Mouse (Mus musculus): Measurements from ENCODE around the gene Psg23.
"Not testable (repeated sequence)": the region's sequence is repeated elsewhere in the genome, so short reads cannot be mapped to it uniquely, and the experiment has no call there.

Psg23 gene

GRCm38 (mm10) chr7:18616401-18616800, at the start of gene Psg23:
TSS of gene Psg23 (minus strand) at chr7:18616501.
- DNase-seq (ENCODE audit: extremely low read depth, low read depth, low spot score), result not testable (repeated sequence)

GRCm38 (mm10) chr7:18656625-18657024, 40.3 kb upstream of the Psg23 start, which contains the start of gene Psg21:
TSS of gene Psg21 (minus strand) at chr7:18656725.
- DNase-seq (ENCODE audit: extremely low read depth, low read depth, low spot score), result not testable (repeated sequence)

GRCm38 (mm10) chr7:18626921-18627320, 10.6 kb upstream of the Psg23 start:
- not testable (repeated sequence) for DNase-seq (ENCODE audit: extremely low read depth, low read depth, low spot score)

DNA sequence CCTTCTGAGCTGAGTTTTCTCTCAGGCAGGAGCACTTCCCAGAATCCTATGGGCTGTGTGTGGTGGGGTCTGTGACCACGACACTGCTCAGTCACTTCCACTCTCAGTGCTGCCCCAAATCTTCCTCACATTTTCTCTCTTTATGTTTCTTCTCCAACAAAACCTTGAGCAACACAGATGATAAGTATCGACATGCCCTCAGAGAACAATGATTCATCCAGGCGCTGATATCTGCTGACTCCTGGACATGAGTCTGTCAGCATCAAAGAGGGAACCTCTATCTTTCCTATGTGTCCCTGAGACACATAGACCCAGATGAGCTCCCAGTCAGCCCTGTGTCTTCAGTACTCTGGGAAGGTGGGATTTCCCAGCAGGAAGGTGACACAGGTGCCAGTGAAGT, 49.1 kb downstream of the Psg23 start, which contains the start of gene Psg27:
Gene Psg27, minus strand, starts transcription at position 101 of the 400 bp plus-strand sequence.
- DNase-seq (ENCODE audit: extremely low read depth, low read depth, low spot score), result no peak

- DNase-seq (ENCODE audit: extremely low read depth, low read depth, low spot score), result no peak
These were observed 56.5 kb downstream of the Psg23 start for GRCm38 (mm10) chr7:18559850-18560249.

Measured in fat pad, adult 2 months (tissue).